Mouse (Mus musculus) limb, embryonic 14.5 days (tissue): ENCODE data around the gene Vsig10. TPM values are rescaled to one million over a fixed set of nuclear protein-coding genes. Genes with fewer than 3 reads are reported as not detected.
"Not testable (repeated sequence)": the region's sequence is repeated elsewhere in the genome, so short reads cannot be mapped to it uniquely, and the experiment has no call there.

ENCODE experiments used
- ATAC-seq: fragments of 200-750 bp; cut with Nextera tagmentation; 2 replicates; pipeline ENCODE4 v1.8.0; 2017; ENCODE audit warnings: low read depth, moderate number of reproducible peaks, moderate TSS enrichment; ENCODE audit not compliant: low FRiP score
- DNase-seq: peaks from one replicate; pipeline ENCODE4 v3.0.0-alpha.2; 2015; ENCODE audit warnings: low spot score
- H3K27ac ChIP-seq: fragments of 300-500 bp; sonication (generic); replicated peaks from 2 replicates; pipeline ENCODE4 v1.5.1; 2014; ENCODE audit warnings: low read depth, mild to moderate bottlenecking, low read length, moderate library complexity, mixed read lengths
- H3K27me3 ChIP-seq: fragments of 300-500 bp; sonication (generic); 2 replicates; pipeline ENCODE4 v1.6.1; 2014; ENCODE audit warnings: low read length, mixed read lengths; ENCODE audit not compliant: control insufficient read depth, insufficient read depth
- H3K36me3 ChIP-seq: fragments of 300-500 bp; sonication (generic); 2 replicates; pipeline ENCODE4 v1.6.1; 2014; ENCODE audit warnings: mild to moderate bottlenecking, low read length, moderate library complexity, mixed read lengths; ENCODE audit not compliant: control insufficient read depth, insufficient read depth
- H3K4me1 ChIP-seq: fragments of 300-500 bp; sonication (generic); 2 replicates; pipeline ENCODE4 v1.6.1; 2014; ENCODE audit warnings: antibody characterized with exemption, low read length, mixed read lengths; ENCODE audit not compliant: control insufficient read depth, insufficient read depth
- H3K4me2 ChIP-seq: fragments of 300-500 bp; sonication (generic); replicated peaks from 2 replicates; pipeline ENCODE4 v1.6.1; 2014; ENCODE audit warnings: low read depth, mild to moderate bottlenecking, low read length, moderate library complexity; ENCODE audit not compliant: severe bottlenecking
- H3K4me3 ChIP-seq: fragments of 300-500 bp; sonication (generic); replicated peaks from 2 replicates; pipeline ENCODE4 v1.5.1; 2014; ENCODE audit warnings: low read length
- H3K9ac ChIP-seq: fragments of 300-500 bp; sonication (generic); 2 replicates; pipeline ENCODE4 v1.6.1; 2014; ENCODE audit warnings: mild to moderate bottlenecking, low read depth, low read length, moderate library complexity; ENCODE audit not compliant: severe bottlenecking
- H3K9me3 ChIP-seq: fragments of 300-500 bp; sonication (generic); 2 replicates; pipeline ENCODE4 v1.6.1; 2016; ENCODE audit warnings: low read length; ENCODE audit not compliant: control insufficient read depth
- POLR2A ChIP-seq: fragments of 200-500 bp; IDR thresholded peaks from 2 replicates; pipeline ENCODE4 v1.8.0; 2012; ENCODE audit warnings: inconsistent platforms, mild to moderate bottlenecking, moderate library complexity, borderline replicate concordance; ENCODE audit not compliant: insufficient read depth, insufficient read length; ENCODE audit errors: extremely low read depth
- WGBS: fragments of 180-500 bp; shearing (Covaris S2); extraction: QIAGEN DNeasy Blood & Tissue Kit; methylation state at CpG from one replicate; pipeline ENCODE4 v1.1.7; 2014; 5-methylcytosine and 5-hydroxymethylcytosine counted together
- polyA plus RNA-seq, 2 experiments: library from polyadenylated mRNA; depleted of rRNA in 1 of 2; stranded (reverse) in 1 of 2; unstranded in 1 of 2; fragments of >200 nt; fragmentation: Nextera tagmentation in 1 of 2; extraction: Ambion mirVana in 1 of 2; gene quantifications; 2 replicates each; pipeline versions ENCODE4 v1.2.1 to v1.2.3; 2012 to 2014

Gene Vsig10
- polyA plus RNA-seq, 2 experiments, result 4.5 to 10.3 TPM

- Histone ChIP-seq H3K4me2 (no peak overlapping the region), H3K9ac (no peak overlapping the region), H3K36me3 (no peaks in the 10 kb centered on the region), H3K4me1 (no peaks in the 10 kb centered on the region), H3K9me3 (no peaks in the 10 kb centered on the region), H3K4me3 (no peak overlapping the region), H3K27ac (no peak overlapping the region), H3K27me3 (no peaks in the 10 kb centered on the region)
- no peak for TF ChIP-seq POLR2A
- WGBS, result 81% methylated on average over 8 of the region's 8 CpGs
- DNase-seq (no peak), ATAC-seq (no peak)
These were observed 19.6 kb downstream of the Vsig10 start for GRCm38 (mm10) chr5:117338503-117338902.

- H3K9me3 ChIP-seq, result no peaks in the 10 kb centered on the region
- H3K4me2 ChIP-seq, result no peak overlapping the region
- DNase-seq, result no peak
- H3K9ac ChIP-seq, result no peak overlapping the region
- no peak overlapping the region for H3K27ac ChIP-seq
- no peaks in the 10 kb centered on the region for H3K4me1 ChIP-seq
- ATAC-seq, result no peak
- H3K4me3 ChIP-seq, result no peak overlapping the region
- WGBS, result 75% methylated on average over 6 of the region's 6 CpGs
- no peak for TF ChIP-seq POLR2A
- no peaks in the 10 kb centered on the region for H3K27me3 ChIP-seq
- H3K36me3 ChIP-seq, result no peaks in the 10 kb centered on the region
These were observed 21.2 kb downstream of the Vsig10 start for GRCm38 (mm10) chr5:117340081-117340480.

DNA sequence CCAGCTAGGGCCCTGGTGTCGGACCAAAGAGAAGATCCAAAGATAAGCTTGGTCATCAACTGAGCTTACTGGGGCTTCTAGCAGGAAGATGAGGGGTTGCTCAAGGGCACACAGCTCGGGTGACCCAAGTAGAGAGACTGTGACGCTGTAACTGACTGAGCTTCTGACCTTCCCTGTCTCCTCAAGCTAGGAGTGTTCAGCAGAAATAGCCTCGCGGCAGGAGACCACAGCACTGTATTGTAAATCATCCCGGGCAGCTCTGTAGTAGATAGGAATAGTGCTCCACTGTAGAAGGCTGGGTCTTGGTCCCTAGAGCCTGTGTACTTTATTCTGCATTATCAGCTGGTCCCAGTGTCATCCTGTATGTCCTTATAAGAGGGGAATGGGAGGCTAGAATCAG lies 23.0 kb downstream of the Vsig10 start:
- no peak overlapping the region for H3K9ac ChIP-seq
- no peaks in the 10 kb centered on the region for H3K9me3 ChIP-seq
- no peaks in the 10 kb centered on the region for H3K36me3 ChIP-seq
- ATAC-seq (no peak), DNase-seq (no peak)
- H3K4me1 ChIP-seq, result no peaks in the 10 kb centered on the region
- no peak overlapping the region for H3K4me3 ChIP-seq
- no peak overlapping the region for H3K4me2 ChIP-seq
- WGBS, result 74% methylated on average over 6 of the region's 6 CpGs
- TF ChIP-seq POLR2A, result no peak
- H3K27ac ChIP-seq, result no peak overlapping the region
- H3K27me3 ChIP-seq, result no peaks in the 10 kb centered on the region

DNA sequence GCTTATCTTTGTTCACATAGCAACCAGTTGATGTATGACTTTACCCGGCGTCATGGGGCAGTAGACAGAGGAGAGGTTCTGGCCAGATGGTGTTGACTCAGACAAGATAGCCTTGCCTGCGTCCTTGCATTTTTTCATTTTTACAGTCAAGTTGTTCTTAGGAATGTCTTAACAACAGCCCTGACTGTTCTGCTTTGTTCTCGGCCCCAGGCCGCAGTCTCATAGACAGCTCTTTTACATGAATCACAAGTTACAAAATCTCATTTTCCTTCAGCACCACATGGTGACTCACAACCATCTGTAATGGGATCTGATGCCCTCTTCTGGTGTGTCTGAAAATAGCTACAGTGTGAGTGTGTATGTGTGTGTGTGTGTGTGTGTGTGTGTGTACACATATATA lies 25.6 kb downstream of the Vsig10 start:
- H3K4me3 ChIP-seq, H3K36me3 ChIP-seq, H3K9ac ChIP-seq, DNase-seq, H3K27me3 ChIP-seq, H3K4me1 ChIP-seq, H3K4me2 ChIP-seq, ATAC-seq, H3K27ac ChIP-seq, H3K9me3 ChIP-seq: not testable (repeated sequence)
- WGBS, result 94% methylated on average over 5 of the region's 5 CpGs

- no peaks in the 10 kb centered on the region for H3K9me3 ChIP-seq
- ATAC-seq (no peak), DNase-seq (no peak)
- no peaks in the 10 kb centered on the region for H3K36me3 ChIP-seq
- H3K4me3 ChIP-seq, result no peak overlapping the region
- TF ChIP-seq POLR2A, result no peak
- 73% methylated on average over 5 of the region's 5 CpGs for WGBS
- no peaks in the 10 kb centered on the region for H3K4me1 ChIP-seq
- H3K4me2 ChIP-seq, result no peak overlapping the region
- no peak overlapping the region for H3K27ac ChIP-seq
- no peaks in the 10 kb centered on the region for H3K27me3 ChIP-seq
- no peak overlapping the region for H3K9ac ChIP-seq
These were observed 26.6 kb downstream of the Vsig10 start for GRCm38 (mm10) chr5:117345432-117345976.

GRCm38 (mm10) chr5:117346281-117346680 lies 27.4 kb downstream of the Vsig10 start:
- Histone ChIP-seq H3K9ac (no peak overlapping the region), H3K4me2 (no peak overlapping the region), H3K4me3 (no peak overlapping the region), H3K27me3 (no peaks in the 10 kb centered on the region), H3K27ac (no peak overlapping the region), H3K4me1 (no peaks in the 10 kb centered on the region), H3K36me3 (no peaks in the 10 kb centered on the region), H3K9me3 (no peaks in the 10 kb centered on the region)
- TF ChIP-seq POLR2A, result no peak
- DNase-seq, result no peak
- no peak for ATAC-seq
- 50% methylated on average over 3 of the region's 3 CpGs for WGBS
